Mouse (Mus musculus) spleen, adult 2 months (tissue): ENCODE data around the gene Phf14. TPM values are rescaled to one million over a fixed set of nuclear protein-coding genes. Genes with fewer than 3 reads are reported as not detected.

Source experiments
- DNase-seq, 2 experiments: peaks; one replicate each; pipeline versions ENCODE4 v3.0.0 to v3.0.0-alpha.2; 2012 to 2021; ENCODE audit warnings: low spot score in 2 of 2, low read depth in 1 of 2
- H3K27ac ChIP-seq: fragments of 200-500 bp; 2 replicates; pipeline ENCODE4 v1.5.1; 2012; ENCODE audit warnings: low read length, inconsistent platforms; ENCODE audit not compliant: insufficient read depth
- H3K27me3 ChIP-seq: fragments of 200-500 bp; 2 replicates; pipeline ENCODE4 v1.6.1; 2012; ENCODE audit warnings: mild to moderate bottlenecking, moderate library complexity, low read length, inconsistent platforms; ENCODE audit not compliant: control insufficient read depth, insufficient read depth
- H3K36me3 ChIP-seq: fragments of 200-500 bp; 2 replicates; pipeline ENCODE4 v1.6.1; 2012; ENCODE audit warnings: mild to moderate bottlenecking, low read length, inconsistent platforms; ENCODE audit not compliant: control insufficient read depth, insufficient read depth
- H3K4me1 ChIP-seq: fragments of 200-500 bp; 2 replicates; pipeline ENCODE4 v1.6.1; 2011; ENCODE audit warnings: inconsistent platforms; ENCODE audit not compliant: control insufficient read depth, insufficient read depth, insufficient read length
- H3K4me3 ChIP-seq: fragments of 200-500 bp; 2 replicates; pipeline ENCODE4 v1.5.1; 2011; ENCODE audit warnings: mild to moderate bottlenecking, inconsistent platforms; ENCODE audit not compliant: insufficient read depth, insufficient read length; ENCODE audit errors: extremely low read depth
- CTCF ChIP-seq: fragments of 200-500 bp; IDR thresholded peaks from 2 replicates; pipeline ENCODE4 v1.5.1; 2011; ENCODE audit warnings: mild to moderate bottlenecking, inconsistent platforms; ENCODE audit not compliant: insufficient read depth, insufficient read length, insufficient replicate concordance; ENCODE audit errors: extremely low read depth
- POLR2A ChIP-seq: fragments of 200-500 bp; IDR thresholded peaks from 2 replicates; pipeline ENCODE4 v1.6.1; 2011; ENCODE audit warnings: low read depth, low read length, inconsistent platforms
- WGBS: fragments of 180-500 bp; shearing (Covaris S2); methylation state at CpG from one replicate; pipeline ENCODE4 v1.1.7; 2018; 5-methylcytosine and 5-hydroxymethylcytosine counted together
- polyA plus RNA-seq: library from polyadenylated mRNA; depleted of rRNA; stranded (reverse); fragments of >200 nt; gene quantifications from 2 replicates; pipeline ENCODE4 v1.2.3, GENCODE M21; 2012

The Phf14 gene
- polyA plus RNA-seq, 1 experiment: 3.5 TPM

GRCm38 (mm10) chr6:12069357-12069756, 161.7 kb downstream of the Phf14 start:
- WGBS: 40% methylated on average over 2 of the region's 2 CpGs
- DNase-seq: no peak
- H3K4me1 ChIP-seq: peaks cover 2% of the 10 kb centered on the region; the same call in 1 of the 2 replicates
- H3K27ac ChIP-seq: no peak overlapping the region
- no peaks in the 10 kb centered on the region for H3K36me3 ChIP-seq
- no peak overlapping the region for H3K4me3 ChIP-seq
- H3K27me3 ChIP-seq: no peaks in the 10 kb centered on the region
- TF ChIP-seq POLR2A: no peak
- no peak for TF ChIP-seq CTCF

GRCm38 (mm10) chr6:12074599-12074998, 167.0 kb downstream of the Phf14 start:
- no peak overlapping the region for H3K4me3 ChIP-seq
- no peaks in the 10 kb centered on the region for H3K27me3 ChIP-seq
- no peaks in the 10 kb centered on the region for H3K4me1 ChIP-seq
- H3K36me3 ChIP-seq: no peaks in the 10 kb centered on the region; the same call in 1 of the 2 replicates
- no peak for DNase-seq
- WGBS: 94% methylated on average over 5 of the region's 5 CpGs
- TF ChIP-seq POLR2A (no peak), CTCF (no peak)
- no peak overlapping the region for H3K27ac ChIP-seq

DNA sequence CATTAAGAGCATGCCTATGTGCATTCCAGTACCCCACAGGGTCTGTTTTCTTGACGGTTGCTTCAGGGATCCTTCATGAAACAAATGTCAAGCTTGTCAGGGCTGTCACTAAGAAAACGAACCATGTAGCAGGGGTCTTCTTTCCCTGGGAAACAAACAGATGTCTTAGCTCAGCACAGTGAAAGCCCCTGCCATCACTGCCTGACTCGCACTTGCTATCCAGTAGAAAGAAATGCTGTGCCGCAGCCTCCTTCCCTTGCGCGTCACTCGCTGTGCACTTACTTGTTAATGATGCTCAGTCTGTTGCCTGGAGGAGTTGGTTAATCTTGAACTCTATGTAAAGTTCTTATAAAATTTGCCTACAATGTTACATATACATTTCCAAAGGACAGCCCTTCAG, 169.7 kb downstream of the Phf14 start:
- Histone ChIP-seq H3K4me1 (no peaks in the 10 kb centered on the region), H3K27me3 (no peaks in the 10 kb centered on the region), H3K36me3 (peaks cover 2% of the 10 kb centered on the region; the same call in 1 of the 2 replicates), H3K4me3 (no peak overlapping the region), H3K27ac (no peak overlapping the region)
- no peak for TF ChIP-seq POLR2A
- no peak for TF ChIP-seq CTCF
- DNase-seq: no peak
- 93% methylated on average over 7 of the region's 7 CpGs for WGBS

DNA sequence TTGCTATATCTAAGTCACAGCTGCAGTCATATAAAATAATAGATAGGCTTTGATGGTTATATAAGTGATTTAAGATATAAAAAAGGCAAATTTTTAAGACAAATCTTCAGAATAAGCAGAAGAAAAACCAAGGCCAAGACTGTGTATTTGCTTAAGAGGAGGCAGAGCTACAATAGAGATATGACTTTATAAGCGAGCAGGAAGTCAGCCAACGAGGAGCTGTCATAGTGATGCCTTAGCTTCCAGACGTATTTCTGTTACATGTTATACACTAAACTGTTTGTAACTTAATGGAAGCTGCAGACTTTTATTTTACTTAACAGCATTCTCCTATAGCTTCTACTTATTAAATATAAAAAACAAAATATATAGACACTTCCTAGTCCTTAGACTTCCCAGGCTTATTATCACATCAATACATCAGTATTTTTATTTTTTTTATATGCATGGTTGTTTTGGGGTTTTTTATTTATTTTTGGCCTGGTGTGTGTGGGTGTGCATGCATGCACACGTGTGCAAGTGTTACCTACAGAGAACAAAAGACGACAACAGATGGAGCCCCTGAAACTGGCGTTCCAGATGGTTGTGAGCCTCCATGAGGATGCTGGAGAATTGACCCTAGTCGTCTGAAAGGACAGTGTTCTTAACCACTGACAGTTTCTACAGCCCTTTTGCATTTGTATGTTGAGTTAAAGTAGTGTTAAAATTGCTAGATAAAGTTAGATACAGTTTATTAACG, 170.4 kb downstream of the Phf14 start:
- 82% methylated on average over 8 of the region's 8 CpGs for WGBS
- TF ChIP-seq POLR2A (no peak), CTCF (no peak)
- no peak overlapping the region for H3K27ac ChIP-seq
- no peak for DNase-seq
- H3K36me3 ChIP-seq: peaks cover 2% of the 10 kb centered on the region; the same call in 1 of the 2 replicates
- no peak overlapping the region for H3K4me3 ChIP-seq
- no peaks in the 10 kb centered on the region for H3K4me1 ChIP-seq
- H3K27me3 ChIP-seq: no peaks in the 10 kb centered on the region

DNA sequence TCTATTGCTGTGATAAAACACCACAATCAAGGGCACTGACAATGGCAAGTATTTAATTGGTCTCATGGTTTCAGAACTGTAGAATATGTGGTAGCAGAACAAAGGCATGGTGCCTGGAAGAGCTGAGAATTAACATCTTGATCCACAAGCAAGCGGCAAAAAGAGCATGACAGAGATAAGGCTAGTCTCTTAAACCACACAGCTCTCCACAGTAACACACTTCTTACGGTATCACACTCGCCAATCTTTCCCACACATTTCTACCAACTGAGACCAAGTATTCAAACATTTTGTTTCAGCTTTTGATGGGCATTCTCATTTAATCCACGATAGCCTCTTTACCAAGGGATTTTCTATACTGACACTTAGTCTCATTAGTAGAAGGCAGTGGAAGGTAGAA, 171.7 kb downstream of the Phf14 start:
- no peak for DNase-seq
- 80% methylated on average over 4 of the region's 4 CpGs for WGBS
- no peak for TF ChIP-seq POLR2A
- TF ChIP-seq CTCF: no peak
- no peak overlapping the region for H3K27ac ChIP-seq
- peaks cover 2% of the 10 kb centered on the region; the same call in 1 of the 2 replicates for H3K36me3 ChIP-seq
- no peak overlapping the region for H3K4me3 ChIP-seq
- no peaks in the 10 kb centered on the region for H3K27me3 ChIP-seq
- H3K4me1 ChIP-seq: no peaks in the 10 kb centered on the region

DNA sequence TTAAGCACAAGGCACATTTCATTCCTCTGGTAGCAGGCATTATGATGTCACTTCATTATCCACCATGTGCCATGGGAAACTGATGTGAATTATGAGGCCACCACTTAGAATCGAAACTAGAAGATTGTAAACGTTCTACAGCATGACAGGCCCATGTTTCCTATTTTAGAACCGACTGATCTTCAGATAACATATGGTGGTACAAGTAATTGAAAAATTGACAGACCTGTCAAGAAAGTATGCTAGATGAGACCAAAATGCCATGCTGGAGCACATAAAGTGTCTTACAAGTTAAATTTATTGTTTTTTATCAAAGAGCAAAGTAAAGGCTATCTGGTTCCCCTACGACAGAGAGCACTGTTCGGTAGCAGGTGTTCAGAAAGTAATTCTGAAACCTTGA, 172.8 kb downstream of the Phf14 start:
- TF ChIP-seq CTCF (no peak), POLR2A (no peak)
- no peak overlapping the region for H3K4me3 ChIP-seq
- H3K4me1 ChIP-seq: no peaks in the 10 kb centered on the region
- H3K36me3 ChIP-seq: peaks cover 2% of the 10 kb centered on the region; the same call in 1 of the 2 replicates
- no peak for DNase-seq
- WGBS: 39% methylated on average over 5 of the region's 5 CpGs
- H3K27me3 ChIP-seq: no peaks in the 10 kb centered on the region
- no peak overlapping the region for H3K27ac ChIP-seq

DNA sequence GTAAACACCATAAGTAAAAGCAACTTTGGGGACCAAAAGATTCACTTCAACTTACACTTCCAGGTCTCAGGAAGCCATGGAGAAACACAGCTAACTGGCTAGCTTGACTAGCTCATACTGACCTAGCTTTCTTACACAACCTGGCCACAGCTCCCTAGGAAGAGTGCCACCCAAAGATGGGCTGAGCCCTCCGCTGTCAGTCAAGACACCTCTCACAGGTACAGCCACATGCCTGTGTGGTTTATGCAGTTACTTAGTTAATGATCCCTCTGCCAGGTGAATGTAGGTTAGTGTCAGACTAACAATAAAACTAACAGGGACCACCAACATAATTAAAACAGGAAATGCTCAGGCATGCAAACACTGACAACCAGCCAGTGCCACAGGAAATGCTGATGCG, 174.1 kb downstream of the Phf14 start:
- TF ChIP-seq POLR2A (no peak), CTCF (no peak)
- Histone ChIP-seq H3K36me3 (peaks cover 2% of the 10 kb centered on the region; the same call in 1 of the 2 replicates), H3K4me1 (no peaks in the 10 kb centered on the region), H3K4me3 (no peak overlapping the region), H3K27me3 (no peaks in the 10 kb centered on the region), H3K27ac (peak overlapping the region; percentile 21; the same call in 1 of the 2 replicates)
- no peak for DNase-seq
- whole genome bisulfite sequencing: 66% methylated on average over 2 of the region's 2 CpGs
